Mouse (Mus musculus) gastrocnemius, adult 18-20 months (tissue): Measurements from ENCODE around the gene Sertad2. TPM values are rescaled to one million over a fixed set of nuclear protein-coding genes. Genes with fewer than 3 reads are reported as not detected.

ENCODE experiments used
- DNase-seq: peaks from one replicate; pipeline ENCODE4 v3.0.0; 2021; ENCODE audit warnings: low spot score
- total RNA-seq, 2 experiments: library from RNA; stranded (reverse); gene quantifications; 2 replicates each; pipeline ENCODE4 v1.2.3; 2021

The Sertad2 gene
- total RNA-seq, 2 experiments from 2014 or later = 12.4 to 12.8 TPM

- no peak for DNase-seq
Measured at GRCm38 (mm10) chr11:20544801-20545515, 1.9 kb downstream of the Sertad2 start.

- no peak for DNase-seq
Measured at GRCm38 (mm10) chr11:20549481-20549880, 6.4 kb downstream of the Sertad2 start.

DNA sequence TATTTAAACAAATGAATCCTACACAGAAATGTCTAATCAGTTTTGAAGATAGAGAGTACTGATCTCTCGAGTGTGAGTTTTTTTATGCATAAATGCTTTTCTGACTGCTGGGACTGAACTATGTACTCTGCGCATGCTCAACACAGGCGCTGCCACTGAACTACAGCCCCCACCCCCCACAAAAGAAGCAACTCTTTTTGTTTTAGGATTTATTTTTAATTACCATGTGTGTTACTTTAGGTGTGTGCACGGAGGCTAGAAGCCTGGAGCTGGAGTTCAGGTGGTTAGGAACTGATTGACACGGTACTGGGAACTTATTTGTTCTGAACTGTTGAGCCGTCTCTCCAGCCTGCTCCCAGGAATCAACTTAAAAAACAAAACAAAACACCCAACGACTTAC is 7.1 kb downstream of the Sertad2 start:
- DNase-seq = no peak

GRCm38 (mm10) chr11:20552059-20552458 is 9.0 kb downstream of the Sertad2 start:
- DNase-seq = no peak

DNA sequence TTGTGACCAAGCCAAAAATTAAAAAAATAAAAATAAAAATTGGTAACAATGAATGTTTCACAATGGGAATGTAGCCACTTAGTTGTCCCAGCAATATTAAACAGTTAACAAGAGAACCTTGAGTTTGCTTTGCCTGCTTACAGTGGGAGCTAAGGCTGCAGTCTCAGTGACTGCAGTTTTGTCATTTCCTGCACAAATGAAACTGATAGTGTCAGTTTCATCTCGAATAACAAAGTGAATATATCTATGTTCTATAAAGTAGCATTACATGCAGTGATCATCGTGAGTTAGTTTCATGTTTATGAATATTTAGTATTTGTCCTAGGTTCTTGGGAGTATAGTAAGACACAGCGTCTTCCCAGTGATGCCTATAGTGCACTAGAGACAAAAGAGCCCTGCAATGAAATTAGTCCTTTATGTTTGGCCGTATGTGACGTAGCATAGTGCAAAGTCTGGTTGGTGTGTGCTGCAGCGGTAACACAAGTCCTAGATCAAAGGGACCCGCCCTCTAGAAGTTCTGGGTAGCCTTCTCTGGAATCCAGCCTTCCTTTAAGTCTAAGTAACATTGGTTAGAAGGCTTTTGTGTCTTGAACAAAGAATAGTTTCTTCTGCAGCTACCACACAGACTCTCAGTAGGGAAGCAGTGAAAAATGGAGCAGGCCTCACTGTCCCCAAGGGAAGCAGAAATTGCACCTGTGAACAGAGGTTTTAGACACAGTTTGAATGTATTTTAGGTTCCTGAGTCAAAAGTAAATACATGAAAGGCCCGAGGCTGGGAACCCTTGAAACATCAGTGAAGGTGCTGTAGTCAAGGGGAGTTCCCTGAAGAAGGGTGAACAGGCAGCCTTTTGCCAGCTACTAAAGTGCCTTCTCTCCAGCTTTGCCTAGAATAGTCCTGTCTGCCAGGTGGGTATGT is 10.0 kb downstream of the Sertad2 start:
- DNase-seq = no peak

DNA sequence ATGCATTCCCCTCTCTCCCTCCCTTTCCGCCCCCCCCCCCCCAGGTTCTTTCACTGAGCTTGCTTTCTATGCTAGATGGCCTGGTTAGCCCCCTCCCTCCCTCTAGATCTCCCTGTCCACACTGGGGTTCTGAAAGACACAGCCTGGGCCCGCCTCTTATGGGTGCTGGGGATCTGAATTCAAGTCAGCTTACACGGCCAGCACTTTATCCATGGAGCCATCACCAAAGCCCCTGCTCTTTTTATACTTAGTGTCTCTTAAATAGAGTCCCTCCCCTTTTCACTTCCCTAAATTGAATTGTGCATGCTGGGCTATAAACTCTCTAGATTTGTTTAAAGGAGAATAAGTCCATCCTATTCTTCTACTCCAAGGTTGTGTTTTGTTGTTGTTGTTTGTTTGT is 12.6 kb downstream of the Sertad2 start:
- DNase-seq = no peak

GRCm38 (mm10) chr11:20556163-20556911 is 13.3 kb downstream of the Sertad2 start:
- no peak for DNase-seq

DNA sequence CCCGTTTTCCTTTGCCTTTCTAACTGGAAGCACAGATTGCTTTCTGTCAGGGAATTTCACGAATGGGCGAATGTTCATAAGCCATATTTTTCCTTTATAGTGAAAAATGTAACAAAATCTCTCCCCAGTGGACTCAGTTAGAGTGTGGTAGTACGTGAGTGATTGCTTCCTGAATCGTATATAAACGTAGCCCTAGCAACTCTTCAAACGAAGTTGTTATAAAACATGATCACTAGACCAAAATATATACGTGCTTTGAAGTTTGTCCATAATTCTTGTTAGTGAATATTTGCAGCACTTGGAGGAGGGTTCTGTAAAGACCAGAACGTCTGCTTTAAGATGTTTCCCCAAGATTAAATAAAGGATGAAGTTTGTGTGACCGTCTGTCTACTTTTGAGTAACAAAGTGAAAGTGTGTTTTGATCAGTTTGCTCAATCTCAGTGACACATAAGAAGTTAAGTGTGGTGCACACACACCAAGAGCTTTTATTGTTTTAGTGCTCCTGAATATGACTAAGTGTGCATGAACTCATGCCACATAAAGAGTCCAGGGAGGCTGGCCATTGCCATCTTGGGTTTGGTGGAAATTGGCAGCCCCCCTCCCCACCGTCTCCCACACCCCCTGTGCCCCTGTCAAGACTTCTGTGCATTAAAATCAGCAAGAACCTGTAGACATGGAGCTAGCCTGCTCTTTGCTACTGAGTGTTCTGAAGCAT is 16.3 kb downstream of the Sertad2 start:
- no peak for DNase-seq

DNA sequence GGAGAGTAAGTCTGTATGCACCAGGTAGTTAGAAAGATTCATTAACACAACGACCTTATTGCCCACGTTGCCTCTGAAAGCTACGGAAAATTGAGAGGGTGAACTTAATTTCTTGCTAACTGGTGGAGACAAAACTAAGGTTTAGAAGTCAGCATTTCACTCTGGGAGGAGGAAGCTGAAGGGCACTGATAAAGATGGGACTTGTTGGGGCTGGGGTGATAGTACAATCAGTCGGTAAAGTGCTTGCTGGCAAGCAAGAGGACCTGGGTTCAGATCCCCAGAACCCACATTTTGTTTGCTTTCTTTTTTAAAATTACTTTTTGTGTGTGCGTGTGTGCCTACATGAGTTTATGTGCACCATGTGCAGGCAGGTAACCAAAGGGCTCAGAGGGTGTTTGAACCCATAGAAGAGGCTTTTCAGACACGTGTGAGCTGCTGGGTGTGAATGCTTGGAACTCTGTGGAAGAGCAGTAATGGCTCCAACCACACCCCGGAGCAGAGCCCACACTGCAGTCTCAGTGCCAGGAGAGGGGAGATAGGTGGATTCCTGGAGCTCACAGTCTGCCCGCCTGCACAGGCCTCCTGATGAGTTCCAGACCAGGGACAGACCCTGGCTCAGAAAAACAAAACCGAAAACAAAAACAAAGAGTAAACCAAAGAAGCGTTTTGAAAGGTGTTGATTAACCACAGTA is 17.0 kb downstream of the Sertad2 start:
- no peak for DNase-seq

DNA sequence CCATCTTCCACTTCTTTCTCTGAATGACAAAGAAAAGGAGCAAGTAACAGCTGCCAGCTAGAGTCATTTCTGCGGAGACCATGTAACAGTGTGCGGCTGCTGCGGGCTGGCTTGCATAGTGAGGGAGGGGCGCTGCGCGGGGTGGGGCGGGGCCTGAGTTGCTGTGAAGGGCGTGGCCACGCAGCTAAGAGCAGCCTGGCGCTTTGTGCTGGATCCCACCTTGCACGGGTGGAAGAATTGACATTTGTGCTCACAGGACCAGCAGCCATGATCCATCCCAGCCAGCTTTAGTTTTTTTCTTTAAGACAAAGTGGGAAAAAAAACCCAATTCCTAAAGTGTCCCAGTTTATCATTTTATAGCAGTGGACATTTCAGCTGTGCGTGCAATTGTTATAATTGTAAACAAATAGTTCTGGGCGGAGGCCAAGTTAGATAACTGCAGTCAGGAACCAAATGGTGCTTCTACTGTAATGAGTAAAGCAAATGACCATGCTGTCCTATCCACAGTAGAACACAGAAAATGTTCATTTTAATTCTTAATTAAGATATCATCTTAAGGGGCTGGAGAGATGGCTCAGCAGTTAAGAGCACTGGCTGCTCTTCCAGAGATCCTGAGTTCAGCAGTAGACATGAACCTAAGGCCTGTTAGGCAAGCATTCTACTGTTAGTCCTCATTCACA is 18.4 kb downstream of the Sertad2 start:
- peak; percentile 17 for DNase-seq

- no peak for DNase-seq
Measured at GRCm38 (mm10) chr11:20565057-20565456, 22.0 kb downstream of the Sertad2 start.

DNA sequence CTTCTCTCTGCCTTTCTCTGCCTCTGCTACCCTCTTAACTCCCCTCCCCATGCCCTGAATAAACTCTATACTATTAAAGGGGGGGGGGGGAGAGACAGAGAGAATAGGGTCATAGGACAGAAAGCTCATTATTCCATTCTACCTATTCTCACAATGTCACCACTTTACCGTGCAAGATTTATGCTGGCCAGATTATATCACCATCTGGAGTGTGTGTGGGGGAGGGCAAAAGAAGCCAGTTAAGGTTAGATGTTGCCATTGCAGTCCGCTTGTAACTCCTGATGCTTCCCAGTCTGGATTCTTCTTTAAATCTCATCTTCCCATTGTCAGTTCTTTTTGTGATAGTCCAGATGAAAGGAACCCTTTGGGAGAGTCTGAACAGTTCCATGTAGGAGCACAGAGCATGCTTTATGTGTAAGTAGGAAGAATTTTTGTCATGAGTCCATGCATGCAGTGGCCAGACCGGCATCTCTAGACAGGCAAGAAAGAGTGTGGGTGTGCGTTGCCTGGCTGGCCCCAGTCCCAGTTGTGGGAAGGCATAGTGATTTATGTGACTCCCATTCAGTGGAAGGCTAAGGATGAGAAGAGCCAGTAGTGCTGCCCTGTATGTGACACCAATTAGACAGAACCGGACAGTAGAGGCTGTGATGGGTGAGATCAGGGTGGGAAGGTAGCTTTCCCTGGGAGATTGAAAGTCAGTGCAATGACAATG is 28.8 kb downstream of the Sertad2 start:
- DNase-seq = no peak

- no peak for DNase-seq
Measured at GRCm38 (mm10) chr11:20576046-20576635, 33.1 kb downstream of the Sertad2 start.

GRCm38 (mm10) chr11:20582758-20583157 is 39.7 kb downstream of the Sertad2 start:
- DNase-seq = no peak

DNA sequence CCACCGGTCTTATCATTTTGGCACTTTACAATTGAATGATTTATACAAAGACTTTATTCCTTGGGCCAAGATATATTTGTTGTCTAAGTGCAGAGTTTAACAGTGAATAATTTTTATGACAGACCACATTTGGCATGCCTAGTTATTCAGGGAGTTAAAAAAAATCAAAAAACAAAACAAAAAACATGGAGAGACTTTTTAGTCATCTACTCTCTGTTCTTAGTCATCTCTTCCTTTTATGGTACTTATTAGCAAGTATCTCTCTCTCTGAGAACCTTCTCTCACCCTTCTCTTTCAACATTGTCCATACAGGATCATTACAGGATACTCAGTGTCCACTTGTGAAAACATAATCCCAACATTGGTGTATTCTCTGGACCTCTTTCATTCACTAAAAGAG is 42.2 kb downstream of the Sertad2 start:
- no peak for DNase-seq

DNA sequence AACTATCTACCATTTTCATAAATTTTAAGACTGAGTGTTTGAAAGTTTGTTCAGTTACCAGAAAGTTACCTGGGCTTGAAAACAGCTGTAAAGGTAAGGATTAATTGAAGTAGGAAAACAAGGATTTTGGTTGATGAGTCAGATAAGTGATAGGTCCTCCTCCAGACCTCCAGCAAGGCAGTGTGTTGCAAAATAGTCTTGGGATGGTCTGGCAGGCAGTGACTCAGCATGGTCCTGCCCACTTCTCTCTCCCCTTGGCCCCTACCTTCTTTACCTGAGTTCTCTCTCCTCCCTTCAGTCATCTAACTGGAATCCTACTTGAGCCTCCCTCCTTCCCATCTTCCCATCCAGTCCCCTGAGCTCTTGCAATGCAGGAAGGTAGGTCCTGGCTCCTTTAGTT is 43.1 kb downstream of the Sertad2 start:
- no peak for DNase-seq

DNA sequence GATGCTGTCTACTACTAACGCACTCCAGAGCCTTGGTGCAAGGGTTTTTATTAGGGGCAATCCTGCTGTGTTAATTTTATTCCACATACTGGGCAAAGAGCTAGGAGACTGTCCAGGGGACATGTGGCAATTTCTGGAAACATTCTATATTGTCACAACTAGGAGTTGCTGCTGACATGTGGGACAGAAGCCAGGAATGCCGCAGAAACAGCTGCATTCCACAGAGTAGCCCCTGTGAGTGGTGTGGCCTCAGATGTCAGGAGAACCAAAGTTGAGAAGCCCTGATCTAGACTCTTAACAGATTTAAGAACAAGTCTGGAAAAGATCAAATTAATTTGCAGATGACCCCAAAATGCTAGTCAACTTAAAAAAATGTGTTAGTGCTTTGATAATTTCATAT is 46.3 kb downstream of the Sertad2 start:
- no peak for DNase-seq

DNA sequence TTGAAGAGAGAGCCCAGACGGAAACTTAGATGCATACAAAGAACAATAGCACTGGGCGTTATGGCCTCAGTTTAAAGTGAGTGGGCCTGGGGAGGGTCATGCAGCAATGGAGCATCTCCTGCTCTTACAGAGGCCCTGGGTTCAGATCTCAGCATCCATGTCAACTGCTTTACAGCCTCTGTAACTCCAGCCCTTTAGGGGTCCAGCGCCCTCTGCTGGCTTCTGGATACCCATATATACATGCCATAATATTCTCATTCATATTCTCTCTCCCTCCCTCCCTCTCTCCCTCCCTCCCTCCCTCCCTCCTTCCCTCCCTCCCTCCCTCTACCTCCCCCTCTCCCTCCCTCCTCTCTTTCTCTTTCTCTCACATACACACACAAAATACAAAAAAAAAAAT is 49.0 kb downstream of the Sertad2 start:
- DNase-seq = no peak
